8 mouse cellular contexts compared by ENCODE assay signal in genomic region chr8:110130537-110130936, GRCm38 (mm10). TPM values are rescaled to one million over a fixed set of nuclear protein-coding genes. Genes with fewer than 3 reads are reported as not detected.
A peak's percentile ranks its signal among the peaks of the same experiment; 100 is the strongest.
DNase-seq lines count a peak whose midpoint lies in the region; ATAC-seq lines count a peak whose summit lies in the region.

No protein-coding gene starts in this region.

- no peaks in the 10 kb centered on the region for H3K36me3 ChIP-seq in kidney, embryonic 15.5 days
- H3K36me3 ChIP-seq in limb, embryonic 13.5 days: no peaks in the 10 kb centered on the region
- H3K36me3 ChIP-seq in neural tube, embryonic 12.5 days: no peaks in the 10 kb centered on the region

- H3K4me2 ChIP-seq in kidney, embryonic 15.5 days: 0 out of 2 replicates have a peak overlapping the region, but pooled peaks have one; percentile 13
- 0 out of 2 replicates have a peak overlapping the region, but pooled peaks have one; percentile 16 for H3K4me2 ChIP-seq in limb, embryonic 13.5 days (replicated peaks)
- peak overlapping the region; percentile 20; the same call in 1 of the 2 replicates for H3K4me2 ChIP-seq in neural tube, embryonic 12.5 days (replicated peaks)

- 0 out of 2 replicates have a peak, but pooled peaks have one; percentile 33 for ATAC-seq in kidney, embryonic 15.5 days (replicated peaks; ENCODE audit: low FRiP score)
- no peak for ATAC-seq in limb, embryonic 13.5 days (ENCODE audit: low FRiP score, low read depth)
- ATAC-seq in neural tube, embryonic 12.5 days (ENCODE audit: low FRiP score, low read depth): no peak

- no peaks in the 10 kb centered on the region for H3K27me3 ChIP-seq in kidney, embryonic 15.5 days
- no peaks in the 10 kb centered on the region; the same call in 1 of the 2 replicates for H3K27me3 ChIP-seq in limb, embryonic 13.5 days
- H3K27me3 ChIP-seq in neural tube, embryonic 12.5 days (replicated peaks): no peaks in the 10 kb centered on the region

- no peaks in the 10 kb centered on the region for H3K9me3 ChIP-seq in kidney, embryonic 15.5 days (replicated peaks)
- H3K9me3 ChIP-seq in limb, embryonic 13.5 days: no peaks in the 10 kb centered on the region
- no peaks in the 10 kb centered on the region for H3K9me3 ChIP-seq in neural tube, embryonic 12.5 days

- no peak overlapping the region for H3K4me3 ChIP-seq in kidney, embryonic 15.5 days (replicated peaks)
- no peak overlapping the region for H3K4me3 ChIP-seq in limb, embryonic 13.5 days
- H3K4me3 ChIP-seq in neural tube, embryonic 12.5 days: no peak overlapping the region

- DNase-seq in 3134 (ENCODE audit: extremely low read depth, insufficient read length, low spot score): peak; percentile 39
- peak; percentile 23 for DNase-seq in adrenal gland, adult 8-10 months
- peak; percentile 89 for DNase-seq in embryo, embryonic 10.5 days (ENCODE audit: low spot score)
- peak; percentile 57 to 59 for DNase-seq in gastrocnemius, postnatal 36 days
- DNase-seq in testis, postnatal 10 days (ENCODE audit: low spot score): peak; percentile 89

- intact Hi-C loops in gastrocnemius, postnatal 36 days (cut with DNase I): loop anchor here (2.0 to 5.0 kb wide), 2 partner anchors 348 to 472 kb away; no protein-coding TSS in a partner anchor

- no peaks in the 10 kb centered on the region for H3K4me1 ChIP-seq in kidney, embryonic 15.5 days
- H3K4me1 ChIP-seq in limb, embryonic 13.5 days: no peaks in the 10 kb centered on the region
- no peaks in the 10 kb centered on the region for H3K4me1 ChIP-seq in neural tube, embryonic 12.5 days

- WGBS in kidney, embryonic 15.5 days: 14% methylated on average over 13 of the region's 13 CpGs
- WGBS in limb, embryonic 13.5 days: 23% methylated on average over 13 of the region's 13 CpGs
- WGBS in neural tube, embryonic 12.5 days: 30% methylated on average over 13 of the region's 13 CpGs

- H3K27ac ChIP-seq in kidney, embryonic 15.5 days: no peak overlapping the region
- no peak overlapping the region for H3K27ac ChIP-seq in limb, embryonic 13.5 days
- no peak overlapping the region for H3K27ac ChIP-seq in neural tube, embryonic 12.5 days

- H3K9ac ChIP-seq in kidney, embryonic 15.5 days: no peak overlapping the region
- no peak overlapping the region for H3K9ac ChIP-seq in limb, embryonic 13.5 days
- H3K9ac ChIP-seq in neural tube, embryonic 12.5 days: no peak overlapping the region

RNA-seq across cellular contexts. Expression of gene Gm17720, which starts 28.0 kb away (rescaled TPM):
- not detected for total RNA-seq in adrenal gland, adult 8-10 months (2022)
- total RNA-seq in gastrocnemius, postnatal 36 days (2021): not detected
- not detected in 2 replicates for polyA plus RNA-seq in kidney, embryonic 15.5 days (2015; fragmentation: Nextera tagmentation; extraction: Ambion mirVana)
- not detected in 2 replicates for polyA plus RNA-seq in limb, embryonic 13.5 days (2015; fragmentation: Nextera tagmentation; extraction: Ambion mirVana)
- polyA plus RNA-seq in neural tube, embryonic 12.5 days (2016; fragmentation: Nextera tagmentation; extraction: Ambion mirVana): not detected in 2 replicates

RNA-seq across cellular contexts. Expression of gene Gm21964, which starts 29.5 kb away (rescaled TPM):
- total RNA-seq in adrenal gland, adult 8-10 months (2022): not detected
- not detected for total RNA-seq in gastrocnemius, postnatal 36 days (2021)
- not detected in 2 replicates for polyA plus RNA-seq in kidney, embryonic 15.5 days (2015; fragmentation: Nextera tagmentation; extraction: Ambion mirVana)
- not detected in 2 replicates for polyA plus RNA-seq in limb, embryonic 13.5 days (2015; fragmentation: Nextera tagmentation; extraction: Ambion mirVana)
- not detected in 2 replicates for polyA plus RNA-seq in neural tube, embryonic 12.5 days (2016; fragmentation: Nextera tagmentation; extraction: Ambion mirVana)

RNA-seq across cellular contexts. Expression of gene Calb2, which starts 37.5 kb away (rescaled TPM):
- total RNA-seq in adrenal gland, adult 8-10 months (2022): 1 to 10 TPM in 2 of 4 experiments, under 1 TPM in 1, not detected in 1; 0.52 to 2.2 (median 1.5) TPM
- not detected for total RNA-seq in gastrocnemius, postnatal 36 days (2021)
- polyA plus RNA-seq in kidney, embryonic 15.5 days (2015; fragmentation: Nextera tagmentation; extraction: Ambion mirVana): 0.21 TPM in 1 of 2 replicates, not detected in the other
- polyA plus RNA-seq in limb, embryonic 13.5 days (2015; fragmentation: Nextera tagmentation; extraction: Ambion mirVana): 4.0 and 4.1 TPM in 2 replicates
- polyA plus RNA-seq in neural tube, embryonic 12.5 days (2016; fragmentation: Nextera tagmentation; extraction: Ambion mirVana): 5.3 and 7.7 TPM in 2 replicates

RNA-seq across cellular contexts. Expression of gene Zfp612, which starts 51.0 kb away (rescaled TPM):
- total RNA-seq in adrenal gland, adult 8-10 months (2022): 10 to 100 TPM in 3 of 4 experiments, 1 to 10 TPM in 1; 9.9 to 16.1 (median 12.8) TPM
- 1 to 10 TPM; 5.7 to 8.6 TPM for total RNA-seq in gastrocnemius, postnatal 36 days (2021)
- polyA plus RNA-seq in kidney, embryonic 15.5 days (2015; fragmentation: Nextera tagmentation; extraction: Ambion mirVana): 7.5 and 8.1 TPM in 2 replicates
- polyA plus RNA-seq in limb, embryonic 13.5 days (2015; fragmentation: Nextera tagmentation; extraction: Ambion mirVana): 12.5 and 12.6 TPM in 2 replicates
- 12.7 and 13.0 TPM in 2 replicates for polyA plus RNA-seq in neural tube, embryonic 12.5 days (2016; fragmentation: Nextera tagmentation; extraction: Ambion mirVana)

Comparison
In these comparisons a context has a peak if more than half of its experiments do, and no peak if none do; other contexts are left out.
1. DNase-seq: peak in every context shown above with its lines; median percentile 89 in embryo, embryonic 10.5 days; 89 in testis, postnatal 10 days; 58 in gastrocnemius, postnatal 36 days; 39 in 3134; 23 in adrenal gland, adult 8-10 months.